Mouse (Mus musculus): ENCODE measurements around the gene Mthfsd.

Gene Mthfsd

GRCm38 (mm10) chr8:121083093-121083935, 24.9 kb downstream of the Mthfsd start:
- CTCF ChIA-PET: interaction anchor here in 2 of 4 experiments (0.6 to 1.5 kb wide), 2 partner anchors 9 to 199 kb away, joined by 6 read pairs; no protein-coding TSS in a partner anchor
- POLR2A ChIA-PET: interaction anchor here in 1 of 4 experiments (0.9 kb wide), 1 partner anchor 9 kb away, joined by 4 read pairs; no protein-coding TSS in a partner anchor

DNA sequence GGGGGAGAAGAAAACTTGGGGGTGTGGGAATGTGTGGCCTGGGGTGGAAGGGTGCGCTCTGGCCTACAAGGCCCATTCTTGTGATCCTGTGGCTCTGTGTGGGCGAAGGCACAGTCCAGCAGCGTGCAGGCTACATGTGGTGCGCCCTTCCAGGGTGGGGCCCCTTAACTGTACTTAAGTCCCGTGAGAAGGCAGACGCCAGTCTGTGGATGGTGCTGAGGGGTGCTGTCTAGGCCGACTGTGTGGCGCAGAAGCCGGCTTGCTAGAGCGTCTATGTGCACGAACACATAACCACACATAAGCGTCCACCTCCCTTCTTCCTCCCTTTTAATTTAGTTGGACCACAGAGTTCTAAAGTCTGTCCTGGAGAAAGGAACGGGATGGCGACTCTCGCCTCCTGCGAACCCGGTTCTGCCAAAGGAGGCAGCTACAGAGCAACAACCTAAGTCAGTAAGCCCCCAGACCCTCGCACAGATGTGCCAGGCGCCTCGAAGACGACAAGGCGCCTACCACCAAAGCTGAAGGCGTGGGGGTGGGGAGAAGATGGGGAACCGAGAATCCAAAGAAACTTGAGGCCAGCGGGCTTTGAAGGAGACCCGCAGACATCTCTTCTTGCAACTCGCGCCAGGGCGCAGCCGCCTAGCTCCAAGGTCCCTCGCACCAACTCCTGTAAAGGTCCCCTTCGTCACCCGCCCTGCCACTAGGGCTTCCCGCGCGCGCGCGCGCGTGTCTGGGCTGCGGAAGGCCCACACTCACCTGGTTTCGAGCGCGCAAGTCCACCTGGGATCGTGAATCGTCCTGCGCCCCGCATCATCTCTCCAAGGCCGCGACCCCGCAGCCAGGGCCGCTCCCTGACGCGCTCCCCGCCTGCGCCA, 25.7 kb downstream of the Mthfsd start:
- CTCF ChIA-PET: interaction anchor here in 2 of 4 experiments (0.6 to 1.5 kb wide), 3 partner anchors 10 to 280 kb away, joined by 4 to 6 read pairs (median 6); no protein-coding TSS in a partner anchor
- POLR2A ChIA-PET: interaction anchor here in 3 of 4 experiments (0.6 to 1.4 kb wide), 3 partner anchors 27 to 1578 kb away, joined by 3 to 5 read pairs (median 4); partner anchors contain the start of gene Foxc2 (in 1 of the 3)

DNA sequence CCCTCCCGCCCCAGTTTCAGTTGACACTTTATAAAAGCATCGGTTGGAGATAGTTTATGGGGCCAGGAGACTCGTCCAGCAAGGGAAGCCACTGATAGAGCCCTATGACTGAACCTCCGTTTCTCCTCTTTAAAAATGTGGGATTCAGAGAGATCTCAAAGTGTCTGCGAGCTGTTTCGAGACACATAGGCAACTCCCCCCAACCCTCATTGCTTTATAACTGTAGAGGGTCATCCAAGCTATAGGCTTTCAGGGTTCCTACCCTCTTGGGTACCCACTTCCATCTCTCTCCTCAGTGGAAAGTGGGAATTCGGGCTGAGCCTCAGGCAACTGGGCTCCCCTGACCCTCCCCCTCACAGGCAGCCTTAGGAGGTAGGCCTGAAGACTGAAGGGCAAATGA, 26.8 kb downstream of the Mthfsd start:
- ChIA-PET CTCF (interaction anchor here in 2 of 4 experiments (0.7 to 1.0 kb wide), 3 partner anchors 23 to 279 kb away, joined by 3 to 4 read pairs (median 3); no protein-coding TSS in a partner anchor), POLR2A (interaction anchor here in 3 of 4 experiments (0.6 to 1.4 kb wide), 4 partner anchors 13 to 409 kb away, joined by 3 to 5 read pairs (median 3); partner anchors contain the start of gene Foxc2 (in 1 of the 3))

GRCm38 (mm10) chr8:121080361-121081090, 27.7 kb downstream of the Mthfsd start:
- POLR2A ChIA-PET: interaction anchor here in 2 of 4 experiments (0.6 to 1.3 kb wide), 4 partner anchors 12 to 648 kb away, joined by 3 to 5 read pairs (median 5); partner anchors contain the start of gene Foxc2 (in 1 of the 2)
- CTCF ChIA-PET: interaction anchor here in 2 of 4 experiments (0.7 to 1.0 kb wide), 2 partner anchors 24 to 193 kb away, joined by 3 read pairs; no protein-coding TSS in a partner anchor

GRCm38 (mm10) chr8:121079944-121080343, 28.2 kb downstream of the Mthfsd start:
- ChIA-PET CTCF (no interaction called here), POLR2A (interaction anchor here in 1 of 4 experiments (0.6 kb wide), 1 partner anchor 647 kb away, joined by 5 read pairs; no protein-coding TSS in a partner anchor)

DNA sequence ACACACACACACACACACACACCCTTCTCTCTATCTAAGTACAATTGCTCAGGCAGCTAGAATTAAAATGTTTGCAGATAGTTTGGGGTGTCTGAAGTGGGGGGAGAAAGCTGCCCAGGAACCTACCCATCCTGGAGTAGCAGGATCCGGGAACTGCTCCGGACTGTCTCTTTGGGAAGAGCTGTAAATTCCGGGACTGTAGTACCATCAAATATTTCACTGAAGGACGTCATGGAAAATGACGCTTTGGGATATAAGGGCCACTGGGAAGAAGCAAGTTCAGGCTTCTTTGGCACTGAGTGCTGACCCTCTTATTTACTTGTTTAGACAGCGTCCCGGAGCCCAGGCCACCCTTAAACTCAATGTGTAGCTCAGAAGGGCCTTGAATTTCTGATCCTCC, 29.0 kb downstream of the Mthfsd start:
- ChIA-PET CTCF (interaction anchor here in 1 of 4 experiments (0.5 kb wide), 1 partner anchor 518 kb away, joined by 5 read pairs; no protein-coding TSS in a partner anchor), POLR2A (interaction anchor here in 2 of 4 experiments (0.6 to 0.7 kb wide), 2 partner anchors 18 to 69 kb away, joined by 3 read pairs; no protein-coding TSS in a partner anchor)

GRCm38 (mm10) chr8:121078721-121079120, 29.5 kb downstream of the Mthfsd start:
- CTCF ChIA-PET: interaction anchor here in 1 of 4 experiments (1.0 kb wide), 1 partner anchor 108 kb away, joined by 5 read pairs; no protein-coding TSS in a partner anchor

GRCm38 (mm10) chr8:121076555-121076954, 31.6 kb downstream of the Mthfsd start:
- POLR2A ChIA-PET: no interaction called here
- CTCF ChIA-PET: interaction anchor here in 3 of 4 experiments (0.6 to 1.0 kb wide), 3 partner anchors 15 to 177 kb away, joined by 3 read pairs; no protein-coding TSS in a partner anchor

More at GRCm38 (mm10) chr8:121078721-121079120, 29.5 kb downstream of the Mthfsd start:
- POLR2A ChIA-PET: interaction anchor here in 2 of 4 experiments (0.6 to 0.7 kb wide), 3 partner anchors 17 to 878 kb away, joined by 3 to 4 read pairs (median 3); no protein-coding TSS in a partner anchor

DNA sequence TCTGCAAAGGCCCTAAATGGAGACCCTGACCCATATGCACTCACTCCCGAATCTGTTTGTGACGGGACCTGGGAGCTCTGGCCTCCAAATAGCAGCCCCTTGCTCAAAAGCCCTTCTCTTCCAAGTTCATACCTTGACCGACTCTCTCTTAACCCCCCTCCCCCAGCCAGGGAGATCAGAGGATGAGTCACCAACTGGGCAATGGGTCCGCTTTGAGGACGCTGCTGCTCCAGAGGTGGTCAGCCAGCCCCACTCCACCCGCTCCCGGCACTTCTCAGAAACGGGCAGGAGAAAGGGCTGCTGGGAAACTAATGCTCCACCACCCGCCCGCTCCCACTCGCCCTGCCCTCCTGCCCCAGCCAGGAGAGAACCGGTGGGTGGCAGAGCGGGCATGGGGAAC, 32.3 kb downstream of the Mthfsd start:
- CTCF ChIA-PET: interaction anchor here in 1 of 4 experiments (1.0 kb wide), 1 partner anchor 176 kb away, joined by 3 read pairs; no protein-coding TSS in a partner anchor
- POLR2A ChIA-PET: no interaction called here

DNA sequence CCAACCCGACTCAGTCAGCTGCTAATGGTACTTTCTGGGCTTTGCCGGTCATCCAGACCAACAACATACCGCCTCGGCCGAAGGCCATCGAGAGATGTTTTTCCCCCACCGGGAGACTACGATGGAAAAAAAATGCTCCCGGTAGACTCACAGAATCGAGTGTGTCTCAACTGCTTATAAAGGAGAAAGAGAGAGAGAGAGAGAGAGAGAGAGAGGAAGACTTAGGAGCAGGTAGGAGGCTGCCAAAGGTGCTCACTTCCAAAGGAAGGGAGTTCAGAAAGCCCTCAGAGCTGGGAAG, 33.4 kb downstream of the Mthfsd start:
- ChIA-PET POLR2A (interaction anchor here in 3 of 4 experiments (0.6 to 0.7 kb wide), 3 partner anchors 237 to 1968 kb away, joined by 3 read pairs; no protein-coding TSS in a partner anchor), CTCF (interaction anchor here in 2 of 4 experiments (0.6 to 0.7 kb wide), 4 partner anchors 92 to 403 kb away, joined by 3 to 5 read pairs (median 4); no protein-coding TSS in a partner anchor)

DNA sequence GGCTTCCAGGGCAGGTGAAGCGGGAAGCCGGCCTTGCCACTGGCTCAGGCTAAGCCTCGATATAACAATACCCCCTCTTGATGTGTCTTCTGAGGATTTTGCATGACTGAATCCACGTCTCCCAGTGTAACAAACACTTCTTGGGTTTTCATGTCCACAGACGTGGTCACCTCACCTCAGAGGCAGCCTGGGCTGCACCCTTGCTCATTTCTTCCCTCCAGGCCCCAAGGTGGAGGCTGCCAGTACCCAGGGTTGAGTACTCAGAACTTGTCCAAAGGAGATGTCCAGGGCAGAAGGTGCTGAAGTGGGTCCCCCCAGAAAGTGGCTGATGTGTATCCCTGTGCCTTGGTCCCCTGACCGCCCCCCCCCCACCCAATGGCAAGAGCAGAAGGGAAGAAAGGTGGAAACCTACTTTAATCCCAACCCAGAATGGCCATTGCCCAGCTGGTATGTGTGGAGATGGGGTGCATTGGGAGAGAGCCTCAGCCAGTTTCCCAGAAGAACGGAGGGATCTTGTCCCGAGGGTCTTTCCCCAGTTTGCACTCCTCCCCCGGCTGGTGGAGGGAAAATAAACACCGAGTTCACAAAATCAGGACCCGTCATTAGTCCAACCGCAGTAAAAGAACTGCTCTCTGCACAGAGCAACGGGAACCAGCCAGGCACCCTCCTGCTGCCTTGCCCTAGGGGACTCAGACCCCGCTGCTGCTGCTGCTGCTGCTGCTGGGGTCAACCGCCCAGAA, 33.9 kb downstream of the Mthfsd start:
- CTCF ChIA-PET: interaction anchor here in 3 of 4 experiments (0.6 to 1.4 kb wide), 4 partner anchors 93 to 246 kb away, joined by 3 to 5 read pairs (median 4); no protein-coding TSS in a partner anchor

DNA sequence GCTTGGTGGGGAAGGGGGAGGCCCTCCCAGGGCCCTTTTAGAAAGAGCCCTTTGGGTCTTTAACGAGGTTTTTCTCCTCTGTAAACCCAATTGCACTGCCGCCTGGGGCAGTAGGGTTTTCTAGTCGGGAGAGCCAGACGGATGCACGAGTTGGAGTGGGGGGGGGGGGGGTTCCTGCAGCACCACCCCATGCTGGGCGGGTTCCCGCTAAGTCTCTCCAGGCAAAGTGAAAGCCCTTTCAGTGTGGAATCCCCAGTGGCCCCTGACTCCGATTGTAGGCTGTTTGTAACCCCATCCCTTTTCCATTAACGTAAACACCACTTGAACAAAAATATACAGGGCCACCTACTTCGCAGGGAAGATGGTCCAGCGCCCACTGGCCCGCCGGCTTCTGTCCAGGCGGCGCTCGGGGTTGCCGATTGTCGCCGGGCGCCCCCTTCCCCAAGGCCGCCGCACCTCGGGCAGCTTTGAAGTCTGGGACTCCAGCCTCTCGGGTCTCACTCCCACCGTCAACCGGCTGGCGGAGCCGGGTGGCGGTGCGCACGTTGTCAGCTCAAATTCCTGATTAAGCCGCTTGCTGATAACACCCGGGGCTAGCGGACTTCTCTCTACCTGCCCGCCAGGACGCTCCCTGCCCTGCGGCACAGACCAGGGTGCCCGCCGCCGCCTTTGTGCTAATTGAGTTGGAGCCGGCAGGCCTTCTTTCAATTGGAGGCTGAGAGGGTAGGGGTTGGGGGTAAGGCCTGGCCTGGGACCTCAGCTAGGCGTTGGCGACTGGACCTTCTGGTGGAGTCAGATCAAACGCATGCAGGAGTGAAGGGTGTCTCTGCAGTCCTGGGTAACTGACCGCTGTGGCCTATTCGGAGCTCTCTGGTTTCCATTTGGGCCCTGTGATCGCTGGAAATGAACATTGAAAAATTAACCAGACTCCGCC, 34.8 kb downstream of the Mthfsd start:
- ChIA-PET POLR2A (interaction anchor here in 1 of 4 experiments (0.6 kb wide), 1 partner anchor 184 kb away, joined by 3 read pairs; no protein-coding TSS in a partner anchor), CTCF (interaction anchor here in 2 of 4 experiments (0.8 to 1.4 kb wide), 2 partner anchors 103 to 245 kb away, joined by 3 read pairs; no protein-coding TSS in a partner anchor)

More for the DNA sequence above, 33.9 kb downstream of the Mthfsd start:
- POLR2A ChIA-PET: interaction anchor here in 2 of 4 experiments (0.6 to 0.7 kb wide), 3 partner anchors 183 to 1969 kb away, joined by 3 read pairs; no protein-coding TSS in a partner anchor

- ChIA-PET CTCF (no interaction called here), POLR2A (interaction anchor here in 1 of 4 experiments (0.6 to 0.7 kb wide), 2 partner anchors 46 to 698 kb away, joined by 3 read pairs; no protein-coding TSS in a partner anchor)
These were observed 35.6 kb downstream of the Mthfsd start for GRCm38 (mm10) chr8:121072406-121073130.

GRCm38 (mm10) chr8:121071454-121071853, 36.7 kb downstream of the Mthfsd start:
- ChIA-PET CTCF (no interaction called here), POLR2A (no interaction called here)

DNA sequence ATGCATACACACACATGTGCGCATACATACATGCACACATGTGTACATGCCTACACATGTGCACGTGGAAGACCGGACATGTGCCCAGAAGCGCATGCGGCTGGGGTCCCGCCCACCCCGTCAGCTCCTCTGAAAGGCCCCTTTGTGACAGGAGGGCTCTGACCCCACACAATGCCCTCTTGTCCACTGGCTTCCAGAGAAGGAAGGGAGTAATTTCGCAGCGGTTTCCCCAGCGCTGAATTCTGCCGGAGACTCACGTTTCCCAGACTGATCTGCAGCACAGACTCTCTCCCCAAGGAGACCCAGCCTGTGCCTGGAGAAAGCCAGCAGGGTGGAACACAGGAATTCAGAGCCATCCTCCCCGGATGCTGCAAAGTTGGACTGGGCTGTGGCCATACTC, 44.5 kb downstream of the Mthfsd start:
- CTCF ChIA-PET: interaction anchor here in 1 of 4 experiments (0.5 to 0.6 kb wide), 2 partner anchors 13 to 469 kb away, joined by 4 to 6 read pairs; no protein-coding TSS in a partner anchor
- POLR2A ChIA-PET: no interaction called here
